Mouse (Mus musculus): ENCODE measurements around the gene Pla2g3. TPM values are rescaled to one million over a fixed set of nuclear protein-coding genes. Genes with fewer than 3 reads are reported as not detected.

Pla2g3 gene
- total RNA-seq (2022), result under 1 TPM in 2 of 4 experiments, not detected in 2; 0.14 to 0.16 TPM

- no peak for DNase-seq (ENCODE audit: low spot score)
Observed at GRCm38 (mm10) chr11:3487952-3488570, at the start of gene Pla2g3. Pla2g3 (plus strand) TSS chr11:3488284.

GRCm38 (mm10) chr11:3441696-3442443 lies 46.2 kb upstream of the Pla2g3 start:
- DNase-seq (ENCODE audit: low spot score), result peak; percentile 34

- no peak for DNase-seq (ENCODE audit: low spot score)
Observed at GRCm38 (mm10) chr11:3442677-3443076, 45.4 kb upstream of the Pla2g3 start.

- no peak for DNase-seq (ENCODE audit: low spot score)
Observed at GRCm38 (mm10) chr11:3443091-3443490, 45.0 kb upstream of the Pla2g3 start.

- DNase-seq (ENCODE audit: low spot score), result no peak
Observed at GRCm38 (mm10) chr11:3444875-3445274, 43.2 kb upstream of the Pla2g3 start.

- DNase-seq (ENCODE audit: low spot score), result no peak
Observed at GRCm38 (mm10) chr11:3451701-3452163, 36.4 kb upstream of the Pla2g3 start.

- peak; percentile 96 for DNase-seq (ENCODE audit: low spot score)
Observed at GRCm38 (mm10) chr11:3452167-3452639, 35.9 kb upstream of the Pla2g3 start, which contains the start of gene Rnf185. Rnf185 (minus strand) TSS chr11:3452363.

- no peak for DNase-seq (ENCODE audit: low spot score)
Observed at GRCm38 (mm10) chr11:3452769-3453168, 35.3 kb upstream of the Pla2g3 start.

- DNase-seq (ENCODE audit: low spot score), result no peak
Observed at GRCm38 (mm10) chr11:3453467-3453866, 34.6 kb upstream of the Pla2g3 start.

GRCm38 (mm10) chr11:3454506-3454905 lies 33.6 kb upstream of the Pla2g3 start:
- no peak for DNase-seq (ENCODE audit: low spot score)

- DNase-seq (ENCODE audit: low spot score), result peak; percentile 49
Observed at GRCm38 (mm10) chr11:3456354-3456753, 31.7 kb upstream of the Pla2g3 start.

- no peak for DNase-seq (ENCODE audit: low spot score)
Observed at GRCm38 (mm10) chr11:3458428-3459104, 29.5 kb upstream of the Pla2g3 start.

GRCm38 (mm10) chr11:3459105-3459468 lies 29.0 kb upstream of the Pla2g3 start:
- DNase-seq (ENCODE audit: low spot score), result no peak

GRCm38 (mm10) chr11:3462846-3463245 lies 25.2 kb upstream of the Pla2g3 start:
- DNase-seq (ENCODE audit: low spot score), result no peak

GRCm38 (mm10) chr11:3471448-3471850 lies 16.6 kb upstream of the Pla2g3 start:
- DNase-seq (ENCODE audit: low spot score), result no peak

GRCm38 (mm10) chr11:3472484-3472883 lies 15.6 kb upstream of the Pla2g3 start:
- peak; percentile 83 for DNase-seq (ENCODE audit: low spot score)

GRCm38 (mm10) chr11:3474480-3475115 lies 13.5 kb upstream of the Pla2g3 start:
- DNase-seq (ENCODE audit: low spot score), result no peak

- DNase-seq (ENCODE audit: low spot score), result no peak
Observed at GRCm38 (mm10) chr11:3475489-3475888, 12.6 kb upstream of the Pla2g3 start.

- no peak for DNase-seq (ENCODE audit: low spot score)
Observed at GRCm38 (mm10) chr11:3483980-3484642, 4.0 kb upstream of the Pla2g3 start.

- DNase-seq (ENCODE audit: low spot score), result no peak
Observed at GRCm38 (mm10) chr11:3486349-3486748, 1.7 kb upstream of the Pla2g3 start.

GRCm38 (mm10) chr11:3489036-3489435 lies 952 bp downstream of the Pla2g3 start:
- no peak for DNase-seq (ENCODE audit: low spot score)

Data from heart, adult 8-10 months (tissue).